Mouse (Mus musculus): ENCODE measurements at regions not wholly inside any gene's neighbourhood (a gene's known extent, or its start where the extent isn't known, plus 50 kb on each side); places are given as distances from the start of the nearest gene placed in this dataset.

DNA sequence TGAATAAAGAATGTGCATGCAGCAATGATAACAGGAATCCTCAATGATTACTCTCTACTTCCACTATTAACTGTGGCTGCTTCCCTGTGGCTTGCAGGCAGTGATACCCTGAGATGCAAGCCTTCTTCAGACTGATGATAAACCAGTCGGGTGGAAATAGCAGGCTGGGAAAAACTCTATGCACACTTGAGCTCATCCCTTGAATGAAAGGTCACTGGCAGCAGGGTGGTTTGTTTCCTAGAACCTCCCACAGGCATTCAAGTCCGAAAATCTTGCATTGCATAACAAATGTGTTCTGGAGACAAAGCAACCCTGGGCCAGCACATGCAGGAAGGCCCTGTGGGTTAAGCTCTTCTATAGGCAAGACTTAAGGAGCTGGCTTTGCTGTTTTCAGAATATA, 253.3 kb downstream of the Gm10283 start:
- TF ChIP-seq CTCF (IDR thresholded peaks at IDR 0.05; ENCODE audit: borderline replicate concordance, extremely low read depth, insufficient read depth, insufficient read length) = no peak
- TF ChIP-seq POLR2A (IDR thresholded peaks at IDR 0.05; ENCODE audit: borderline replicate concordance, extremely low read depth, insufficient read depth, insufficient read length, poor library complexity, severe bottlenecking) = no peak

All from brain, embryonic 14.5 days (tissue).